Mouse (Mus musculus) brain, embryonic 14.5 days (tissue): ENCODE measurements around the gene Atp2b2.

Experiments used
- CTCF ChIP-seq: fragments of 200-500 bp; IDR thresholded peaks from 2 replicates; pipeline ENCODE4 v1.5.1; 2012; ENCODE audit warnings: inconsistent platforms, mild to moderate bottlenecking, moderate library complexity, borderline replicate concordance; ENCODE audit not compliant: insufficient read depth, insufficient read length; ENCODE audit errors: extremely low read depth
- POLR2A ChIP-seq: fragments of 200-500 bp; IDR thresholded peaks from 2 replicates; pipeline ENCODE4 v1.6.1; 2012; ENCODE audit warnings: mild to moderate bottlenecking, inconsistent platforms, borderline replicate concordance; ENCODE audit not compliant: poor library complexity, insufficient read depth, insufficient read length, severe bottlenecking; ENCODE audit errors: extremely low read depth

DNA sequence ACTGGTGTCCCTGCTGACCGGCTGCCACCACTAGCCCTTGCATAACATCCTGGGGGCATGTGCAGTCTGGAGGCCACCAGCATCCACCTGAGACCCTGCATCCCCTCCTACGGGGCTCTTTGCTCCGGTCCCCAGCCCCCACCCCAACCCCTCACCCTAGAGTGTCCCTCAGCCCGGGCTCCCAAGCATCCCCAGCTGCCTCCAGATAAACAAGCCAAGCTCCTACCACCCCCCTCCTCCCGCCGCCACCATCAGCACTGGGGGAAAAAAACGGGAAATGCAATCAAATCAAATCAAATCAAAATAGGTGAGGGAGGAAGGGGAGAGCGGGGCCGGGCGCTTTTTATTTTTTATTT lies 151.6 kb downstream of the Atp2b2 start:
- TF ChIP-seq POLR2A, result no peak
- TF ChIP-seq CTCF, result no peak
